Mouse (Mus musculus) skeletal muscle tissue, adult 2 months (tissue): ENCODE data around the gene Mgarp.
A peak's percentile ranks its signal among the peaks of the same experiment; 100 is the strongest.
"Not testable (repeated sequence)": the region's sequence is repeated elsewhere in the genome, so short reads cannot be mapped to it uniquely, and the experiment has no call there.

Experiments used
- DNase-seq: peaks from one replicate; pipeline ENCODE4 v3.0.0-alpha.2; 2012; ENCODE audit warnings: low read depth, low spot score

Gene Mgarp

GRCm38 (mm10) chr3:51397700-51398299 lies 1.3 kb upstream of the Mgarp start:
- DNase-seq, result no peak

- no peak for DNase-seq
These were observed 935 bp downstream of the Mgarp start for GRCm38 (mm10) chr3:51395461-51396145.

- DNase-seq, result no peak
These were observed 1.7 kb downstream of the Mgarp start for GRCm38 (mm10) chr3:51394881-51395280.

GRCm38 (mm10) chr3:51393651-51394050 lies 2.9 kb downstream of the Mgarp start:
- no peak for DNase-seq

GRCm38 (mm10) chr3:51393018-51393417 lies 3.5 kb downstream of the Mgarp start:
- DNase-seq, result not testable (repeated sequence)

- no peak for DNase-seq
These were observed 4.9 kb downstream of the Mgarp start for GRCm38 (mm10) chr3:51391591-51391990.

- no peak for DNase-seq
These were observed 5.4 kb downstream of the Mgarp start for GRCm38 (mm10) chr3:51391095-51391494.

- no peak for DNase-seq
These were observed 7.6 kb downstream of the Mgarp start for GRCm38 (mm10) chr3:51388904-51389303.

- no peak for DNase-seq
These were observed 8.6 kb downstream of the Mgarp start for GRCm38 (mm10) chr3:51387868-51388381.

GRCm38 (mm10) chr3:51387134-51387451 lies 9.4 kb downstream of the Mgarp start:
- DNase-seq, result no peak

- peak; percentile 56 for DNase-seq
These were observed 10.0 kb downstream of the Mgarp start for GRCm38 (mm10) chr3:51386441-51387133.

- DNase-seq, result no peak
These were observed 13.1 kb downstream of the Mgarp start for GRCm38 (mm10) chr3:51383409-51383808.

- no peak for DNase-seq
These were observed 15.9 kb downstream of the Mgarp start for GRCm38 (mm10) chr3:51380660-51381014.

- DNase-seq, result no peak
These were observed 16.5 kb downstream of the Mgarp start for GRCm38 (mm10) chr3:51379786-51380659.

- DNase-seq, result no peak
These were observed 17.9 kb downstream of the Mgarp start for GRCm38 (mm10) chr3:51378665-51378946.

- no peak for DNase-seq
These were observed 18.5 kb downstream of the Mgarp start for GRCm38 (mm10) chr3:51377878-51378664.

- DNase-seq, result peak; percentile 34
These were observed 21.0 kb downstream of the Mgarp start for GRCm38 (mm10) chr3:51375307-51376265.

- no peak for DNase-seq
These were observed 23.0 kb downstream of the Mgarp start for GRCm38 (mm10) chr3:51373544-51373943.

- no peak for DNase-seq
These were observed 23.7 kb downstream of the Mgarp start for GRCm38 (mm10) chr3:51372883-51373282.

GRCm38 (mm10) chr3:51371826-51372225 lies 24.7 kb downstream of the Mgarp start:
- DNase-seq, result no peak
